Mouse (Mus musculus) lung, embryonic 16.5 days (tissue): Measurements from ENCODE around the gene Tmem220. TPM values are rescaled to one million over a fixed set of nuclear protein-coding genes. Genes with fewer than 3 reads are reported as not detected.

ENCODE experiments used
- ATAC-seq: fragments of 200-750 bp; cut with Nextera tagmentation; 2 replicates; pipeline ENCODE4 v1.8.0; 2017; ENCODE audit warnings: low read depth, mild to moderate bottlenecking, moderate library complexity
- H3K27ac ChIP-seq: fragments of 300-500 bp; sonication (generic); 2 replicates; pipeline ENCODE4 v1.5.1; 2014; ENCODE audit warnings: mild to moderate bottlenecking, control low read depth, low read length
- H3K27me3 ChIP-seq: fragments of 300-500 bp; sonication (generic); 2 replicates; pipeline ENCODE4 v1.6.1; 2014; ENCODE audit warnings: low read depth, low read length, mixed read lengths; ENCODE audit not compliant: control insufficient read depth, insufficient read depth
- H3K36me3 ChIP-seq: fragments of 300-500 bp; sonication (generic); 2 replicates; pipeline ENCODE4 v1.6.1; 2014; ENCODE audit warnings: low read length; ENCODE audit not compliant: control insufficient read depth, insufficient read depth
- H3K4me1 ChIP-seq: fragments of 300-500 bp; sonication (generic); replicated peaks from 2 replicates; pipeline ENCODE4 v1.6.1; 2014; ENCODE audit warnings: low read length, mixed read lengths; ENCODE audit not compliant: control insufficient read depth, insufficient read depth
- H3K4me2 ChIP-seq: fragments of 300-500 bp; sonication (generic); 2 replicates; pipeline ENCODE4 v1.6.1; 2014; ENCODE audit warnings: low read depth, low read length, control low read depth
- H3K4me3 ChIP-seq: fragments of 300-500 bp; sonication (generic); 2 replicates; pipeline ENCODE4 v1.5.1; 2014; ENCODE audit warnings: mild to moderate bottlenecking, low read length, control low read depth
- H3K9ac ChIP-seq: fragments of 300-500 bp; sonication (generic); 2 replicates; pipeline ENCODE4 v1.6.1; 2014; ENCODE audit warnings: low read length, control low read depth
- H3K9me3 ChIP-seq: fragments of 300-500 bp; sonication (generic); 2 replicates; pipeline ENCODE4 v1.6.1; 2016; ENCODE audit warnings: low read length; ENCODE audit not compliant: control insufficient read depth
- WGBS: fragments of 180-500 bp; shearing (Covaris S2); extraction: QIAGEN DNeasy Blood & Tissue Kit; methylation state at CpG from one replicate; pipeline ENCODE4 v1.1.7; 2014; 5-methylcytosine and 5-hydroxymethylcytosine counted together
- polyA plus RNA-seq: library from polyadenylated mRNA; unstranded; fragments of >200 nt; fragmentation: Nextera tagmentation; extraction: Ambion mirVana; gene quantifications from 2 replicates; pipeline ENCODE4 v1.2.1, GENCODE M21; 2015

Tmem220 gene
- polyA plus RNA-seq, 1 experiment from 2014 or later = 2.5 TPM

DNA sequence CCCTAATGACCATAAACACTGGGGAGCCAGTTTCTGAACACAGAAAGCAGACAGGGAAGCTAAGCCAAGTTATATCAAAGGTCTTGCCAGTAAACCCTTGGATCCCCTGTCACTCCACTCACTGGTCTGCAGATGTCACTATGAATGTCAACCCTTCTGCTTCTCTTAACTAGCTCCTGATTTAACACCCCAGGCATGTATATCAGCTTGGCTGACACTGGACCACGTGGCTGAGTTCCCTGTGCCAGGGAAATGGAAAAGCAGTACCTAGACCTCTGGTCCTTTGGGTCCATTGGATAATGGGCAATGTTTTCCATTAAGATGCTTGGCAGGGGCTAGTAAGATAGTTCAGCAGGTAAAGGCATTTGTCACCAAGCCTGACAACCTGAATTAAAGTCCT is 31.3 kb upstream of the Tmem220 start:
- 24% methylated on average over 1 of the region's 1 CpGs for WGBS
- H3K27ac ChIP-seq = no peak overlapping the region
- H3K9me3 ChIP-seq = no peaks in the 10 kb centered on the region
- H3K4me1 ChIP-seq = peaks cover 13% of the 10 kb centered on the region
- no peaks in the 10 kb centered on the region for H3K27me3 ChIP-seq
- H3K9ac ChIP-seq = no peak overlapping the region
- no peaks in the 10 kb centered on the region for H3K36me3 ChIP-seq
- ATAC-seq = no peak
- H3K4me2 ChIP-seq = no peak overlapping the region
- H3K4me3 ChIP-seq = no peak overlapping the region

GRCm38 (mm10) chr11:66996446-66996845 is 28.5 kb upstream of the Tmem220 start:
- Histone ChIP-seq H3K9ac (no peak overlapping the region), H3K4me2 (no peak overlapping the region), H3K36me3 (no peaks in the 10 kb centered on the region), H3K27me3 (no peaks in the 10 kb centered on the region), H3K4me3 (no peak overlapping the region), H3K9me3 (no peaks in the 10 kb centered on the region), H3K4me1 (peaks cover 16% of the 10 kb centered on the region), H3K27ac (no peak overlapping the region)
- WGBS = 76% methylated on average over 4 of the region's 4 CpGs
- no peak for ATAC-seq

DNA sequence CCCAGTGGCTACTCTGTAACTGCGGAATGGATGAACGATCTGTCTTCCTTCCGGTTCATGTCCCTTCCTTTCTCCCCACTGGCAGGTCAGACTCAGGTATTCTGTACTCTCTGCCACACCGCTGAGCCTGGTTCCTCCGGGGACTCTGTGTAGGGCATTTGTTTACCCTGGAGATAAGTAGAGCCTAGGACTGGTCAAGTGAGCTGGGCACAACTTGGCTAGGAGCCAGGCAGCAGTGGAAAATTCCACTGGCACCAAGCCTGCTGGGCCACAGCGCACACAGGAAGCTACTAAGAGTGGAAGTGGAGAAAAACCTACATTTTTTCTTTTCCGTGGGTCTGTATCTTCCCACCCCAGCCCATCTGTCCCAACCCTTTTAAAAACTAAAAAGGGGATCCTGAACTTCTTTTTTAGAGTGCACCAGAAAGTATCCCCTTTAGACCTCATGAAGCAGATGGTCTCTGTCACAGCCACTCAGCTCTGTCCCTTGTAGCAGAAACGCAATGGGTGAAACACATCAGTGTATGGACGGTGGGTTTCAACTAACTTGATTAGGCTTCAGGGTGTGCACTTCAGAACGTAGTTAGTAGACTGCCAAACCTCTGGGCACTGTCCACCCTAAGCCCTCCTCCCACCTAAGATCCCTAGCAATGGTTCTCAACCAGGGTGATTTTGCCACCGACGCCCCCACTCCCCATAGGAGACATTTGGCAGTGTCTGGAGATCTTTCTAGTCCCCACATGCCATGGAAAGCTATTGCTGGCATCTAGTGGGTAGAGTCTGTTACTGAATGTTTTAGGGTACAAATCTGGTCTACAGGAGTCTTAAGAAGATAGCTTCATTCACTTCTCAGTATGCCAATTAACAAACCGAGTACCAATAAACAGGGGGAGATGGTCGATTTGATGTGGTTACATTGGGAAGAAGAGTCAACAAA is 26.2 kb upstream of the Tmem220 start:
- Histone ChIP-seq H3K36me3 (no peaks in the 10 kb centered on the region), H3K27me3 (no peaks in the 10 kb centered on the region), H3K4me1 (peaks cover 12% of the 10 kb centered on the region), H3K4me2 (no peak overlapping the region), H3K4me3 (no peak overlapping the region), H3K27ac (peak overlapping the region; percentile 2; the same call in 1 of the 2 replicates), H3K9me3 (no peaks in the 10 kb centered on the region), H3K9ac (no peak overlapping the region)
- ATAC-seq = peak; percentile 87
- 41% methylated on average over 14 of the region's 14 CpGs for WGBS

GRCm38 (mm10) chr11:67000671-67001070 is 24.3 kb upstream of the Tmem220 start:
- Histone ChIP-seq H3K4me3 (no peak overlapping the region), H3K9me3 (no peaks in the 10 kb centered on the region), H3K36me3 (no peaks in the 10 kb centered on the region), H3K27ac (no peak overlapping the region), H3K4me2 (no peak overlapping the region), H3K27me3 (no peaks in the 10 kb centered on the region), H3K4me1 (peaks cover 12% of the 10 kb centered on the region), H3K9ac (no peak overlapping the region)
- no peak for ATAC-seq
- WGBS = 76% methylated on average over 4 of the region's 4 CpGs

GRCm38 (mm10) chr11:67001717-67002116 is 23.2 kb upstream of the Tmem220 start:
- H3K4me1 ChIP-seq = peaks cover 12% of the 10 kb centered on the region
- no peaks in the 10 kb centered on the region for H3K27me3 ChIP-seq
- H3K36me3 ChIP-seq = no peaks in the 10 kb centered on the region
- no peak overlapping the region for H3K9ac ChIP-seq
- WGBS = 42% methylated on average over 1 of the region's 1 CpGs
- no peak overlapping the region for H3K4me3 ChIP-seq
- ATAC-seq = no peak
- H3K9me3 ChIP-seq = no peaks in the 10 kb centered on the region
- no peak overlapping the region for H3K27ac ChIP-seq
- no peak overlapping the region for H3K4me2 ChIP-seq

DNA sequence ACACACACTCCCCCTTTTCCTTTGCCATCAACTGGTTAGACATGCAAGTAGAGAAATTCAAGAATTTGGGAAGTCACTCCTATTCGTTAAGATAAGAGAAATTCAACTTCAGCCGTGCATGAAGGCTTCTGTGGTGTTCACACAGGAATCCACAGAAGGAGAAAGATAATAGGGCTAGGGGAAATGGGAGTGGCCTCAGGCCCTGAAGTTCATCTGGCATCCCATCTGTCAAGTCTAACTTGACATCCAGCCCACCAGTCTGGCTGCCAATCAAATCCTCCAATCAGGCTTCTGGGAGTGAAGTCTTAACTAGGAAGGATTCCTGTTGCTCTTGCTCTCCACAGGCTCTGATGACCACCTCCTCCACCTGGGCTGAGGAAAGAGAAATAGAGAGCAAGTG is 22.0 kb upstream of the Tmem220 start:
- no peaks in the 10 kb centered on the region for H3K9me3 ChIP-seq
- H3K4me3 ChIP-seq = no peak overlapping the region
- 44% methylated on average over 2 of the region's 2 CpGs for WGBS
- H3K36me3 ChIP-seq = no peaks in the 10 kb centered on the region
- no peaks in the 10 kb centered on the region for H3K27me3 ChIP-seq
- peaks cover 7% of the 10 kb centered on the region for H3K4me1 ChIP-seq
- no peak overlapping the region for H3K27ac ChIP-seq
- no peak overlapping the region for H3K9ac ChIP-seq
- no peak overlapping the region for H3K4me2 ChIP-seq
- ATAC-seq = no peak

- Histone ChIP-seq H3K36me3 (no peaks in the 10 kb centered on the region), H3K4me3 (no peak overlapping the region), H3K9me3 (no peaks in the 10 kb centered on the region), H3K27ac (no peak overlapping the region), H3K4me1 (peaks cover 6% of the 10 kb centered on the region; the same call in 1 of the 2 replicates), H3K4me2 (no peak overlapping the region), H3K9ac (no peak overlapping the region), H3K27me3 (no peaks in the 10 kb centered on the region)
- no peak for ATAC-seq
- 73% methylated on average over 8 of the region's 8 CpGs for whole genome bisulfite sequencing
Observed at GRCm38 (mm10) chr11:67007961-67008360, 17.0 kb upstream of the Tmem220 start.

GRCm38 (mm10) chr11:67008528-67008927 is 16.4 kb upstream of the Tmem220 start:
- Histone ChIP-seq H3K9ac (no peak overlapping the region), H3K36me3 (no peaks in the 10 kb centered on the region), H3K4me1 (peaks cover 6% of the 10 kb centered on the region; the same call in 1 of the 2 replicates), H3K9me3 (no peaks in the 10 kb centered on the region), H3K27ac (no peak overlapping the region), H3K27me3 (no peaks in the 10 kb centered on the region), H3K4me3 (no peak overlapping the region), H3K4me2 (no peak overlapping the region)
- 88% methylated on average over 4 of the region's 4 CpGs for WGBS
- no peak for ATAC-seq

DNA sequence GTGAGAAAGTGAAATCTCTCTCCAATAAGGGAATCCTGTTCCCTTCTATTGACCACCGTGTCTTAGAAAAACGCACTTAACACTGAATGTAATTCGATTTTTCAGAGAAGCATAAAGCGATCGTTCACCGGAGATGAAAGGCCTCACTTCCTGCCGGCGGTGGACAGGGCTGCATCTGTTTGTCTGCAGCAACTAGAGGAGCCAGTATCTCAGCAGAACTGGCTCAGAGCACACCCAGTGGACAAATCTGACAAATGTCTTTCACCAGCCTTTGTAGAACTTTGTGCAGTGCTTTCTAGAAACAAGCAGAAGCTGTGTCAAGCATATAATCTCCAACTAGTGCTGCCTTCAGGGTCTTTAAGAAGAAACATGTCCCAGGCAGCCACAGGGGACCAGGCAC is 14.5 kb upstream of the Tmem220 start:
- peak; percentile 54; the same call in 1 of the 2 replicates for ATAC-seq
- H3K4me3 ChIP-seq = no peak overlapping the region
- WGBS = 1% methylated on average over 8 of the region's 8 CpGs
- no peak overlapping the region for H3K27ac ChIP-seq
- H3K36me3 ChIP-seq = no peaks in the 10 kb centered on the region
- no peaks in the 10 kb centered on the region for H3K27me3 ChIP-seq
- H3K9me3 ChIP-seq = no peaks in the 10 kb centered on the region
- H3K4me1 ChIP-seq = peaks cover 6% of the 10 kb centered on the region; the same call in 1 of the 2 replicates
- peak overlapping the region; percentile 10; the same call in 1 of the 2 replicates for H3K9ac ChIP-seq
- peak overlapping the region; percentile 38 for H3K4me2 ChIP-seq
